Mouse (Mus musculus) forebrain, postnatal 0 days (tissue): Measurements from ENCODE around the gene Il20rb. TPM values are rescaled to one million over a fixed set of nuclear protein-coding genes. Genes with fewer than 3 reads are reported as not detected.

Source experiments
- ATAC-seq: fragments of 200-750 bp; cut with Nextera tagmentation; 2 replicates; pipeline ENCODE4 v1.8.0; 2017; ENCODE audit warnings: mild to moderate bottlenecking, moderate library complexity
- DNase-seq: peaks from one replicate; pipeline ENCODE4 v3.0.0-alpha.2; 2015
- H3K27ac ChIP-seq: fragments of 300-500 bp; sonication (generic); 2 replicates; pipeline ENCODE4 v1.5.1; 2014; ENCODE audit warnings: low read depth, mild to moderate bottlenecking, antibody characterized with exemption, low read length, moderate library complexity, mixed read lengths
- H3K27me3 ChIP-seq: fragments of 300-500 bp; sonication (generic); 2 replicates; pipeline ENCODE4 v1.6.1; 2014; ENCODE audit warnings: mild to moderate bottlenecking, low read length, mixed read lengths; ENCODE audit not compliant: insufficient read depth
- H3K36me3 ChIP-seq: fragments of 300-500 bp; sonication (generic); 2 replicates; pipeline ENCODE4 v1.6.1; 2014; ENCODE audit warnings: mild to moderate bottlenecking, moderate library complexity; ENCODE audit not compliant: insufficient read depth
- H3K4me1 ChIP-seq: fragments of 300-500 bp; sonication (generic); 2 replicates; pipeline ENCODE4 v1.6.1; 2014; ENCODE audit warnings: antibody characterized with exemption; ENCODE audit not compliant: insufficient read depth
- H3K4me2 ChIP-seq: fragments of 300-500 bp; sonication (generic); 2 replicates; pipeline ENCODE4 v1.6.1; 2014; ENCODE audit warnings: low read depth, mild to moderate bottlenecking, moderate library complexity
- H3K4me3 ChIP-seq: fragments of 300-500 bp; sonication (generic); 2 replicates; pipeline ENCODE4 v1.5.1; 2014; ENCODE audit warnings: low read depth, low read length, mixed read lengths
- H3K9ac ChIP-seq: fragments of 300-500 bp; sonication (generic); 2 replicates; pipeline ENCODE4 v1.6.1; 2014; ENCODE audit warnings: mild to moderate bottlenecking
- H3K9me3 ChIP-seq: fragments of 300-500 bp; sonication (generic); 2 replicates; pipeline ENCODE4 v1.6.1; 2016; ENCODE audit warnings: low read length
- CTCF ChIP-seq: sonication (generic); IDR thresholded peaks from 2 replicates; pipeline ENCODE4 v1.5.1; 2016; ENCODE audit warnings: antibody characterized with exemption, control low read depth, low read depth
- WGBS: fragments of 180-500 bp; shearing (Covaris S2); extraction: QIAGEN DNeasy Blood & Tissue Kit; methylation state at CpG from one replicate; pipeline ENCODE4 v1.1.7; 2014; 5-methylcytosine and 5-hydroxymethylcytosine counted together
- polyA plus RNA-seq: library from polyadenylated mRNA; unstranded; fragments of >200 nt; fragmentation: Nextera tagmentation; extraction: Ambion mirVana; gene quantifications from 2 replicates; pipeline ENCODE4 v1.2.1, GENCODE M21; 2015
- total RNA-seq: library from RNA; depleted of rRNA; stranded (reverse); fragments of >200 nt; gene quantifications from 2 replicates; pipeline ENCODE4 v1.2.3, GENCODE M21; 2014

The Il20rb gene
- total and polyA plus RNA-seq, 2 experiments from 2014 or later, result 1.1 to 1.4 TPM

GRCm38 (mm10) chr9:100438994-100439393 is 47.6 kb downstream of the Il20rb start:
- Histone ChIP-seq H3K27me3 (no peaks in the 10 kb centered on the region), H3K4me2 (no peak overlapping the region), H3K36me3 (no peaks in the 10 kb centered on the region), H3K4me1 (no peaks in the 10 kb centered on the region), H3K27ac (0 out of 2 replicates have a peak overlapping the region, but pooled peaks have one; percentile 63), H3K4me3 (no peak overlapping the region), H3K9me3 (no peaks in the 10 kb centered on the region), H3K9ac (no peak overlapping the region)
- ATAC-seq (no peak), DNase-seq (no peak)
- 62% methylated on average over 10 of the region's 10 CpGs for WGBS
- TF ChIP-seq CTCF, result no peak

- Histone ChIP-seq H3K36me3 (no peaks in the 10 kb centered on the region), H3K27me3 (no peaks in the 10 kb centered on the region), H3K4me2 (no peak overlapping the region), H3K9ac (no peak overlapping the region), H3K27ac (no peak overlapping the region), H3K9me3 (no peaks in the 10 kb centered on the region), H3K4me3 (no peak overlapping the region), H3K4me1 (no peaks in the 10 kb centered on the region)
- DNase-seq (no peak), ATAC-seq (no peak)
- 63% methylated on average over 8 of the region's 8 CpGs for WGBS
- no peak for TF ChIP-seq CTCF
Observed at GRCm38 (mm10) chr9:100436865-100437595, 49.6 kb downstream of the Il20rb start.

- Histone ChIP-seq H3K4me3 (no peak overlapping the region), H3K27me3 (no peaks in the 10 kb centered on the region), H3K9me3 (no peaks in the 10 kb centered on the region), H3K9ac (no peak overlapping the region), H3K36me3 (no peaks in the 10 kb centered on the region), H3K4me1 (no peaks in the 10 kb centered on the region), H3K4me2 (no peak overlapping the region), H3K27ac (no peak overlapping the region)
- 67% methylated on average over 2 of the region's 2 CpGs for WGBS
- no peak for DNase-seq
- ATAC-seq, result no peak
- no peak for TF ChIP-seq CTCF
Observed at GRCm38 (mm10) chr9:100431355-100431754, 55.2 kb downstream of the Il20rb start.

GRCm38 (mm10) chr9:100430911-100431310 is 55.7 kb downstream of the Il20rb start:
- WGBS, result 77% methylated on average over 2 of the region's 2 CpGs
- no peak for DNase-seq

GRCm38 (mm10) chr9:100419644-100420043 is 66.9 kb downstream of the Il20rb start:
- H3K4me2 ChIP-seq, result no peak overlapping the region
- no peak overlapping the region for H3K27ac ChIP-seq
- no peak for ATAC-seq
- H3K4me1 ChIP-seq, result no peaks in the 10 kb centered on the region
- H3K9ac ChIP-seq, result no peak overlapping the region
- WGBS, result 91% methylated on average over 8 of the region's 8 CpGs
- H3K9me3 ChIP-seq, result no peaks in the 10 kb centered on the region
- DNase-seq, result no peak
- H3K36me3 ChIP-seq, result no peaks in the 10 kb centered on the region
- no peak for TF ChIP-seq CTCF
- no peak overlapping the region for H3K4me3 ChIP-seq
- no peaks in the 10 kb centered on the region for H3K27me3 ChIP-seq

More at GRCm38 (mm10) chr9:100430911-100431310, 55.7 kb downstream of the Il20rb start:
- Histone ChIP-seq H3K4me2 (no peak overlapping the region), H3K9ac (no peak overlapping the region), H3K27ac (no peak overlapping the region), H3K4me3 (no peak overlapping the region), H3K36me3 (no peaks in the 10 kb centered on the region), H3K27me3 (no peaks in the 10 kb centered on the region), H3K9me3 (no peaks in the 10 kb centered on the region), H3K4me1 (no peaks in the 10 kb centered on the region)
- TF ChIP-seq CTCF, result no peak
- no peak for ATAC-seq

- DNase-seq (no peak), ATAC-seq (no peak)
- H3K4me2 ChIP-seq, result no peak overlapping the region
- no peaks in the 10 kb centered on the region for H3K4me1 ChIP-seq
- no peak overlapping the region for H3K9ac ChIP-seq
- WGBS, result 90% methylated on average over 8 of the region's 8 CpGs
- no peak overlapping the region for H3K4me3 ChIP-seq
- H3K36me3 ChIP-seq, result no peaks in the 10 kb centered on the region
- H3K27me3 ChIP-seq, result no peaks in the 10 kb centered on the region
- no peaks in the 10 kb centered on the region for H3K9me3 ChIP-seq
- H3K27ac ChIP-seq, result no peak overlapping the region
- TF ChIP-seq CTCF, result no peak
Observed at GRCm38 (mm10) chr9:100419103-100419502, 67.5 kb downstream of the Il20rb start.

- H3K4me2 ChIP-seq, result no peak overlapping the region
- H3K27me3 ChIP-seq, result no peaks in the 10 kb centered on the region
- no peak overlapping the region for H3K4me3 ChIP-seq
- no peak for TF ChIP-seq CTCF
- no peak overlapping the region for H3K9ac ChIP-seq
- H3K9me3 ChIP-seq, result no peaks in the 10 kb centered on the region
- DNase-seq (no peak), ATAC-seq (no peak)
- no peak overlapping the region; the same call in 1 of the 2 replicates for H3K27ac ChIP-seq
- H3K36me3 ChIP-seq, result no peaks in the 10 kb centered on the region
- WGBS, result 43% methylated on average over 1 of the region's 1 CpGs
- H3K4me1 ChIP-seq, result no peaks in the 10 kb centered on the region
Observed at GRCm38 (mm10) chr9:100416756-100417155, 69.8 kb downstream of the Il20rb start.
